Mouse (Mus musculus) lung, postnatal 0 days (tissue): ENCODE results near the gene Pde4d.
"Not testable (repeated sequence)": the region's sequence is repeated elsewhere in the genome, so short reads cannot be mapped to it uniquely, and the experiment has no call there.

ENCODE experiments used
- CTCF ChIP-seq: IDR thresholded peaks from 2 replicates; pipeline ENCODE4 v1.5.1; 2016; ENCODE audit warnings: antibody characterized with exemption, mild to moderate bottlenecking
- EP300 ChIP-seq: IDR thresholded peaks from 2 replicates; pipeline ENCODE4 v1.6.1; 2016; ENCODE audit warnings: antibody characterized with exemption, mild to moderate bottlenecking, control low read depth

GRCm38 (mm10) chr13:109902460-109902854 lies 1452.7 kb downstream of the Pde4d start:
- not testable (repeated sequence) for TF ChIP-seq CTCF, EP300
